Mouse (Mus musculus) cerebral cortex, adult 2 months (tissue): ENCODE measurements around the gene Mrps23.

ENCODE experiments used
- WGBS: fragments of 180-500 bp; shearing (Covaris S2); methylation state at CpG from one replicate; pipeline ENCODE4 v1.1.7; 2018; 5-methylcytosine and 5-hydroxymethylcytosine counted together

The Mrps23 gene

GRCm38 (mm10) chr11:88211824-88212582 is 7.8 kb downstream of the Mrps23 start:
- WGBS, result 80% methylated on average over 5 of the region's 5 CpGs

- WGBS, result 66% methylated on average over 6 of the region's 6 CpGs
Measured at GRCm38 (mm10) chr11:88213757-88214156, 9.6 kb downstream of the Mrps23 start.

- WGBS, result 34% methylated on average over 21 of the region's 21 CpGs
Measured at GRCm38 (mm10) chr11:88214881-88215831, 11.0 kb downstream of the Mrps23 start.

GRCm38 (mm10) chr11:88216231-88216685 is 12.1 kb downstream of the Mrps23 start:
- WGBS, result 13% methylated on average over 10 of the region's 10 CpGs

- WGBS, result 91% methylated on average over 6 of the region's 6 CpGs
Measured at GRCm38 (mm10) chr11:88218155-88218554, 14.0 kb downstream of the Mrps23 start.

- WGBS, result 93% methylated on average over 7 of the region's 7 CpGs
Measured at GRCm38 (mm10) chr11:88218586-88218985, 14.4 kb downstream of the Mrps23 start.

GRCm38 (mm10) chr11:88221929-88222475 is 17.8 kb downstream of the Mrps23 start:
- 88% methylated on average over 15 of the region's 15 CpGs for WGBS

- 83% methylated on average over 17 of the region's 17 CpGs for WGBS
Measured at GRCm38 (mm10) chr11:88227001-88227957, 23.1 kb downstream of the Mrps23 start.

GRCm38 (mm10) chr11:88231213-88231790 is 27.1 kb downstream of the Mrps23 start:
- WGBS, result 65% methylated on average over 4 of the region's 4 CpGs

GRCm38 (mm10) chr11:88233528-88234427 is 29.6 kb downstream of the Mrps23 start:
- WGBS, result 59% methylated on average over 17 of the region's 17 CpGs

- 47% methylated on average over 4 of the region's 4 CpGs for WGBS
Measured at GRCm38 (mm10) chr11:88234789-88235188, 30.6 kb downstream of the Mrps23 start.

- 25% methylated on average over 23 of the region's 23 CpGs for WGBS
Measured at GRCm38 (mm10) chr11:88235221-88236203, 31.3 kb downstream of the Mrps23 start.

GRCm38 (mm10) chr11:88240275-88240674 is 36.1 kb downstream of the Mrps23 start:
- 93% methylated on average over 10 of the region's 10 CpGs for WGBS

- 55% methylated on average over 10 of the region's 10 CpGs for WGBS
Measured at GRCm38 (mm10) chr11:88240736-88241353, 36.7 kb downstream of the Mrps23 start.

GRCm38 (mm10) chr11:88241468-88242301 is 37.5 kb downstream of the Mrps23 start:
- 69% methylated on average over 12 of the region's 12 CpGs for WGBS

GRCm38 (mm10) chr11:88245581-88246170 is 41.5 kb downstream of the Mrps23 start:
- WGBS, result 50% methylated on average over 14 of the region's 14 CpGs

GRCm38 (mm10) chr11:88248636-88249035 is 44.4 kb downstream of the Mrps23 start:
- 75% methylated on average over 5 of the region's 5 CpGs for WGBS
